Mouse (Mus musculus) embryonic facial prominence, embryonic 13.5 days (tissue): ENCODE measurements around the gene Slc43a1. TPM values are rescaled to one million over a fixed set of nuclear protein-coding genes. Genes with fewer than 3 reads are reported as not detected.

ENCODE experiments used
- ATAC-seq: fragments of 200-750 bp; cut with Nextera tagmentation; 2 replicates; pipeline ENCODE4 v1.8.0; 2017; ENCODE audit warnings: low read depth; ENCODE audit not compliant: insufficient number of reproducible peaks, insufficient read depth, low FRiP score, low TSS enrichment
- H3K27ac ChIP-seq: fragments of 300-500 bp; sonication (generic); 2 replicates; pipeline ENCODE4 v1.5.1; 2015; ENCODE audit warnings: moderate library complexity, mild to moderate bottlenecking, inconsistent platforms
- H3K27me3 ChIP-seq: fragments of 300-500 bp; sonication (generic); 2 replicates; pipeline ENCODE4 v1.6.1; 2015; ENCODE audit warnings: mild to moderate bottlenecking, inconsistent platforms
- H3K36me3 ChIP-seq: fragments of 300-500 bp; sonication (generic); 2 replicates; pipeline ENCODE4 v1.6.1; 2015; ENCODE audit warnings: mild to moderate bottlenecking, inconsistent platforms
- H3K4me1 ChIP-seq: fragments of 300-500 bp; sonication (generic); 2 replicates; pipeline ENCODE4 v1.6.1; 2015; ENCODE audit warnings: inconsistent platforms
- H3K4me2 ChIP-seq: fragments of 300-500 bp; sonication (generic); 2 replicates; pipeline ENCODE4 v1.6.1; 2015; ENCODE audit warnings: moderate library complexity, mild to moderate bottlenecking, inconsistent platforms
- H3K4me3 ChIP-seq: fragments of 300-500 bp; sonication (generic); 2 replicates; pipeline ENCODE4 v1.5.1; 2015; ENCODE audit warnings: mild to moderate bottlenecking, inconsistent platforms
- H3K9ac ChIP-seq: fragments of 300-500 bp; sonication (generic); 2 replicates; pipeline ENCODE4 v1.6.1; 2015; ENCODE audit warnings: mild to moderate bottlenecking, inconsistent platforms
- H3K9me3 ChIP-seq: fragments of 300-500 bp; sonication (generic); 2 replicates; pipeline ENCODE4 v1.6.1; 2016; ENCODE audit warnings: inconsistent platforms
- WGBS: fragments of 180-500 bp; shearing (Covaris S2); methylation state at CpG from one replicate; pipeline ENCODE4 v1.1.7; 2015; ENCODE audit warnings: mixed read lengths; 5-methylcytosine and 5-hydroxymethylcytosine counted together
- polyA plus RNA-seq: library from polyadenylated mRNA; unstranded; fragments of >200 nt; fragmentation: Nextera tagmentation; extraction: Ambion mirVana; gene quantifications from 2 replicates; pipeline ENCODE4 v1.2.1, GENCODE M21; 2015

The Slc43a1 gene
- polyA plus RNA-seq, 1 experiment from 2014 or later: 16.5 TPM

DNA sequence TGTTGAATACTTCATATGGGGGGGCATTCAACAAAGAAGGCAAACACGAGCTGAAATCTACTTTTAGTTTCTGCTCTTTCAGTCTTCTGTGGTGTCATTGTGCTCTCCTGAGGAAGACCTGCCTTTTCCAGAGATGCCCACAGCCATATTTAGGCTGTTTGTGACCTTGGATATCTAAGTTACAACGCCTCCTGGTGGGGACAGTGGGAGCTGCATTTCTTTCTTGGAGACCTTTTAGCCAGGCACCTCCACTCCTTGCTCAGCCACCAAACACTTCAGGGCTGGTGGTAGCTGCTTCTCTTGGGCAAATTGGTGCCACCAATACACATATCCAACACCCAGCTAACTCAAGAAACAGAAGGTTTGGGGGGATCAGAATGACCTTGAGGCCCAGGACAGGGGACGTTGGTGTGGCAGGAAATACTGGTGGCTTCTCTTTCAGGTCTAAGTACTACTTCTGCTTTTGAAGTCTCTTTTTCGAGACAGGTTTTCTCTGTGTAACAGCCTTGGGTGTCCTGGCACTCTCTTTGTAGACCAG, 32.0 kb downstream of the Slc43a1 start:
- no peak overlapping the region for H3K4me3 ChIP-seq
- ATAC-seq: no peak
- no peak overlapping the region for H3K27ac ChIP-seq
- WGBS: 71% methylated on average over 4 of the region's 4 CpGs
- H3K36me3 ChIP-seq: no peaks in the 10 kb centered on the region
- H3K9me3 ChIP-seq: no peaks in the 10 kb centered on the region
- H3K4me1 ChIP-seq: peaks cover 22% of the 10 kb centered on the region
- H3K9ac ChIP-seq: no peak overlapping the region
- H3K4me2 ChIP-seq: no peak overlapping the region
- peaks cover 100% of the 10 kb centered on the region for H3K27me3 ChIP-seq

DNA sequence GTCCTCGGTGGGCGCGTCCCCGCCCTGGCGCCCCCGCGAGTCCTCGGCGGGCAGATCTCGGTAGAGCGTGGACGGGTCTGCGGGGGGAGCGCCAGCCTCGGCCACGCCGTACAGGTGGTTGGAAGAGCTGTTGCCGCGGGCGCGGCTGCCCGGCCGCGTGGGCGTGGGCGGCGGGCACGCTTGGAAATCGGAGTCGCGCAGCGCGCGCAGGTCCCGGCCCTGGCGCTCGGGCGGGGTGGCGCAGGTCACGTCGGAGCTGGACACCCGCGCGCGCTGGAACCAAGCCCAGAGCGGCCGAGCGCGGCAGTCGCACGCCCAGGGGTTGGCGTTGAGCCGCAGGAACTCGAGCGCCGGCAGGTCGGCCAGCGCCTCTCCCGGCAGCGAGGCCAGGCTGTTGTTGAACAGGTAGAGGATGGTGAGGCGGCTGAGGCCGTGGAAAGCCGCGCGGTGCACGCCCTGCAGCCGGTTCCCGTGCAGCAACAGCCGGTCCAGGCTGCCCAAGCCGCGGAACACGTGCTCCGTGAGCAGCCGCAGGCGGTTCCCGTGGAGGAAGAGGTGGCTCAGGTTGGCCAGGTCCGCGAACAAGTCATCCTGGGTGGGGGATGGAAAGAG, 33.6 kb downstream of the Slc43a1 start:
- H3K9ac ChIP-seq: peak overlapping the region; percentile 66
- H3K36me3 ChIP-seq: no peaks in the 10 kb centered on the region
- H3K4me3 ChIP-seq: peak overlapping the region; percentile 56
- 0 out of 2 replicates have a peak, but pooled peaks have one; percentile 22 for ATAC-seq
- peaks cover 12% of the 10 kb centered on the region for H3K4me1 ChIP-seq
- H3K4me2 ChIP-seq: peak overlapping the region; percentile 97
- 1% methylated on average over 78 of the region's 78 CpGs for WGBS
- no peaks in the 10 kb centered on the region for H3K9me3 ChIP-seq
- H3K27me3 ChIP-seq: peaks cover 93% of the 10 kb centered on the region
- H3K27ac ChIP-seq: no peak overlapping the region

DNA sequence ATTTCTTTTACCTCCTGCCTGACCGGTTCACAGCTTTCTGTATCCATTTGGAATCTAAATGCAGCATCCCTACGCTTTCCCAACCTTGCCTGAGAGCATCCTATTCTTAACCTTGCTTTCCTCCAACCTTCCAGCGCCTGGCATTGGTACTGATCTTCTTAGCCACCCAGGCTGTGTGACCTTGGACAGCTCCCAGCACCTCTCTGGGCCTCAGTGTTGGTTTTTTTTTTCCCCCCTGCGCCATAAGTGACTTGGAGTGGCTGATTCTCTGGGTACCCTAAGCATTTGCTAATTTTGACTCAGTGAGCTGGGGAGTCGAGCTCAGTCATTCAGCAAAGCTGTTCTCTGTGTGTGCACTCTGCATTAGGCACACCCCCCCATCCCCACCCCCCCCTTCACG, 37.2 kb downstream of the Slc43a1 start:
- H3K4me3 ChIP-seq: no peak overlapping the region
- ATAC-seq: no peak
- 56% methylated on average over 6 of the region's 6 CpGs for WGBS
- no peak overlapping the region for H3K4me2 ChIP-seq
- H3K27me3 ChIP-seq: peaks cover 66% of the 10 kb centered on the region
- H3K27ac ChIP-seq: no peak overlapping the region
- H3K9me3 ChIP-seq: no peaks in the 10 kb centered on the region
- H3K36me3 ChIP-seq: no peaks in the 10 kb centered on the region
- peaks cover 12% of the 10 kb centered on the region for H3K4me1 ChIP-seq
- H3K9ac ChIP-seq: no peak overlapping the region

DNA sequence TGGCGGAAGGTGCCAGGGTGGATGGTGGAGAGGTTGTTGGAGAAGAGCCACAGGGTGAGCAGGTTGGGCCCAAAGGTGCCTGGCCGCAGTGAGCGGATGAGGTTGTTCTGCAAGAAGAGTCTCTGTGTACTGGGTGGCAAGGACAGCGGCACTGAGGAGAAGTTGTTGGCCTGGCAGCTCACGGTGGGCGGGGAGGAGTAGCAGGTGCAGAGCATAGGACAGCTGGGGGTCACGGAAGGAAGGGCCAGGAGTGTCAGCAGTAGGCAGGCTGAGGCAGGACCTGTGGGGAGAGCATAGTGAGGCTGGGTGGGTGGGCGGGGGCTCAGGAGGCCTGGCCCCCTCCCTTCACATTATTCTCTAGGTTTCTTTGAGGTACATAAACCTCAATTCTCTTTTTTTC, 41.9 kb downstream of the Slc43a1 start:
- H3K9me3 ChIP-seq: no peaks in the 10 kb centered on the region
- no peak overlapping the region for H3K4me2 ChIP-seq
- ATAC-seq: no peak
- WGBS: 85% methylated on average over 8 of the region's 8 CpGs
- H3K36me3 ChIP-seq: no peaks in the 10 kb centered on the region
- no peak overlapping the region for H3K4me3 ChIP-seq
- H3K27me3 ChIP-seq: peaks cover 66% of the 10 kb centered on the region
- no peak overlapping the region for H3K9ac ChIP-seq
- peaks cover 21% of the 10 kb centered on the region for H3K4me1 ChIP-seq
- no peak overlapping the region for H3K27ac ChIP-seq

DNA sequence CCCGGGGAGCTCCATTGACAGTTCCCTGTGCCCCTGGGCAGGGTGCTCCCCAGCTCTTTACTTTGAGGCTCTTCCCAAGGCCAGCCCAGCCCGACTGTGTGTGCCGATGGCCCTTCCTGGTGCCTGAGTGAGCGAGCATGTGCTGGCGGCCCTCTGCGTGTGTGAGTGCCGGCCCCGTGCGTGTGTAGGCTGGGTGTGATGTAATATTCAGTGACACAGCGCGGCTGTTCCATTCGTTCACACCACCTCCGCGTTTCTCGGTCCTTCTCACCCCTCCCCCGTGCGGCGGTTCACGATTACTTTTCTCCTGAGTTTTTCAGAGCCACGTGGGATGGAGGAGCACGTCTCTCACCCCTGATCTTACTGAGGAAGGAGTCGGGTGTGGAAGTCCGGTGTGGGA, 44.0 kb downstream of the Slc43a1 start:
- H3K27me3 ChIP-seq: peaks cover 77% of the 10 kb centered on the region
- H3K36me3 ChIP-seq: no peaks in the 10 kb centered on the region
- peaks cover 35% of the 10 kb centered on the region for H3K4me1 ChIP-seq
- no peak overlapping the region for H3K27ac ChIP-seq
- 0 out of 2 replicates have a peak overlapping the region, but pooled peaks have one; percentile 10 for H3K4me3 ChIP-seq
- WGBS: 6% methylated on average over 23 of the region's 23 CpGs
- H3K9ac ChIP-seq: peak overlapping the region; percentile 49; the same call in 1 of the 2 replicates
- no peak for ATAC-seq
- no peaks in the 10 kb centered on the region for H3K9me3 ChIP-seq
- H3K4me2 ChIP-seq: peak overlapping the region; percentile 52

DNA sequence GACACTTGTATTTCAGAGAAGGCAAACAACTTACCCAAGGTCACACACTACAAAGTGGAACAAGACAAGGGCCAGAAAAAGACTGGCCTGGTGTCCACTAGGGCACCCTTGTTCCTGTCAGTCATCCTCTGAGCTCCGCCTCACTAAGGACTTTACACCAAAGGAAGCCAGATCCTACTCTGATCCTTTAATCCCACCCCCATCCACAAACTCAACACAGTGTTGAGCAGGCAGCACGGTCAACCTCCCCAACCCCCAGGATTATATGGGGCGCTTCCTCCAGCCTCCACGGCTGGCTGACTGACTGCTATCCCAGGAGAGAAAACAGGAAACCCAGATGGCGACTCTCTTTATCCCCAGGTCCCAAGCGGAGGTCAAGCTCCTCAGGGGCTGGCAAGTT, 44.4 kb downstream of the Slc43a1 start:
- H3K4me3 ChIP-seq: peak overlapping the region; percentile 21; the same call in 1 of the 2 replicates
- no peak for ATAC-seq
- 5% methylated on average over 6 of the region's 6 CpGs for WGBS

DNA sequence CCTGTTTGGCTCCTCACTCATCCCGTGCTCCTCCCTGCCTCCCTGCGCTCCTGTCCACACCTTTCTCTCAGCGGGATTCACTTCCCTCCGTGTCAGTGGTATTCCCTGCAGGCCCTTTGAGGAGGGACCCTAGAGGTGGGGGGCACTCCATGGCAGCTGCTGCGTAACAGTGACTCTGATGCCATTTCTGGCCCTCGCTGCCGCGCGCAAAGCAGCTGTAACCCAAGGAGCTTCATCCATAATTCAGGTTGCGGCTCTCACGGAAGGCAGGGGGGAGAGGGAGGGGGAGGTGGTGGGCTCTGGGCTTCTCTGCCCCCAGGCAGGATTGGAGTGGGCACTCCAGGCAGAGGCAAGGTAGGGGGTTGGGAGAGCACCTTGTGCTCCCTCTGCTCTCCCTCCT, 44.9 kb downstream of the Slc43a1 start:
- H3K9me3 ChIP-seq: no peaks in the 10 kb centered on the region
- peaks cover 86% of the 10 kb centered on the region for H3K27me3 ChIP-seq
- no peak overlapping the region for H3K9ac ChIP-seq
- under 1% methylated on average over 9 of the region's 11 CpGs for WGBS
- H3K4me3 ChIP-seq: peak overlapping the region; percentile 21
- no peak overlapping the region for H3K27ac ChIP-seq
- H3K4me2 ChIP-seq: peak overlapping the region; percentile 52
- no peaks in the 10 kb centered on the region for H3K36me3 ChIP-seq
- no peak for ATAC-seq
- H3K4me1 ChIP-seq: peaks cover 42% of the 10 kb centered on the region

More for the DNA sequence above, 44.4 kb downstream of the Slc43a1 start:
- Histone ChIP-seq H3K36me3 (no peaks in the 10 kb centered on the region), H3K9me3 (no peaks in the 10 kb centered on the region), H3K4me1 (peaks cover 40% of the 10 kb centered on the region), H3K27me3 (peaks cover 82% of the 10 kb centered on the region), H3K9ac (peak overlapping the region; percentile 49; the same call in 1 of the 2 replicates), H3K27ac (no peak overlapping the region), H3K4me2 (peak overlapping the region; percentile 52)

DNA sequence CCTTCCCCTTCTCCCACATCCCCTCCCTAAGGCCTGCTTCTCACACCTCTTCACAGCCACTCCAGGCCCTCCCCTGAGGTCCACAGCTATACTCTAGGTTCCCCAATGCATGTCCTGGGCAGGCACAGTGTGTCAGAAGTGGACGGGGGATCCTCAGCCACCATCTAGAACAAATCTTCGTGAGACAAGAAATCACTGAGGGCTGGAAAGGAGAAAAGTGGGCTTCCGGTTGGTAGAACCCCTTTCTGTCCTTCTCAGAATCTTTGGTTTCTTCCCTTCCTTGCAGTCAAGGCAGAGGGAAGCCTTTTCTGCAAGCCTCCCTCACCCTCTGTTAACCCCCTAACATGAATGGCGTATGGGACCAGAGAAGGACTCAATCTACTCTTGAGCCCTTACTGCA, 45.3 kb downstream of the Slc43a1 start:
- H3K4me3 ChIP-seq: no peak overlapping the region
- H3K36me3 ChIP-seq: no peaks in the 10 kb centered on the region
- peak overlapping the region; percentile 52 for H3K4me2 ChIP-seq
- 69% methylated on average over 4 of the region's 4 CpGs for WGBS
- peaks cover 90% of the 10 kb centered on the region for H3K27me3 ChIP-seq
- no peaks in the 10 kb centered on the region for H3K9me3 ChIP-seq
- no peak overlapping the region for H3K27ac ChIP-seq
- ATAC-seq: no peak
- H3K4me1 ChIP-seq: peaks cover 44% of the 10 kb centered on the region
- no peak overlapping the region for H3K9ac ChIP-seq

DNA sequence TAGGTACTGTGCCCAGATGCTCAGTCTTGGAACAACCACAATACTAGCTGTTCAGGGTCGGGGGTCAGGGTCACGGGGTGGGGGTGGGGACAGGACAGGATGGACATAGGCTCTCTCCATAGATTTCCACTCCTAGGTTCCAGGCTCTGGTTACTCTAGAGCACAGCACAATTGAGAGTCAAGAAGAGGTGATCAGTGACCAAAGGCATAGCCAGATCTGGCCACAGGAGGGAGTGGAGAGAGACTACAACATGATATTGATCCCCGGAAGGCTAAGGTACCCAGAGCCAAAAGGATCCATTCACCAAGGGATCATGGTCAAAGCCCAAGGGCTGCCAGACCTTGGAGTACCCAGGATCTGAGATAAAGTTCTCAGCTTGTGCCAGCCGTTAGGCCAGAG, 46.0 kb downstream of the Slc43a1 start:
- H3K4me2 ChIP-seq: no peak overlapping the region
- H3K9ac ChIP-seq: no peak overlapping the region
- no peaks in the 10 kb centered on the region for H3K9me3 ChIP-seq
- H3K27me3 ChIP-seq: peaks cover 97% of the 10 kb centered on the region
- no peaks in the 10 kb centered on the region for H3K36me3 ChIP-seq
- no peak overlapping the region for H3K27ac ChIP-seq
- ATAC-seq: no peak
- H3K4me1 ChIP-seq: peaks cover 50% of the 10 kb centered on the region
- WGBS: 48% methylated on average over 4 of the region's 4 CpGs
- H3K4me3 ChIP-seq: no peak overlapping the region

DNA sequence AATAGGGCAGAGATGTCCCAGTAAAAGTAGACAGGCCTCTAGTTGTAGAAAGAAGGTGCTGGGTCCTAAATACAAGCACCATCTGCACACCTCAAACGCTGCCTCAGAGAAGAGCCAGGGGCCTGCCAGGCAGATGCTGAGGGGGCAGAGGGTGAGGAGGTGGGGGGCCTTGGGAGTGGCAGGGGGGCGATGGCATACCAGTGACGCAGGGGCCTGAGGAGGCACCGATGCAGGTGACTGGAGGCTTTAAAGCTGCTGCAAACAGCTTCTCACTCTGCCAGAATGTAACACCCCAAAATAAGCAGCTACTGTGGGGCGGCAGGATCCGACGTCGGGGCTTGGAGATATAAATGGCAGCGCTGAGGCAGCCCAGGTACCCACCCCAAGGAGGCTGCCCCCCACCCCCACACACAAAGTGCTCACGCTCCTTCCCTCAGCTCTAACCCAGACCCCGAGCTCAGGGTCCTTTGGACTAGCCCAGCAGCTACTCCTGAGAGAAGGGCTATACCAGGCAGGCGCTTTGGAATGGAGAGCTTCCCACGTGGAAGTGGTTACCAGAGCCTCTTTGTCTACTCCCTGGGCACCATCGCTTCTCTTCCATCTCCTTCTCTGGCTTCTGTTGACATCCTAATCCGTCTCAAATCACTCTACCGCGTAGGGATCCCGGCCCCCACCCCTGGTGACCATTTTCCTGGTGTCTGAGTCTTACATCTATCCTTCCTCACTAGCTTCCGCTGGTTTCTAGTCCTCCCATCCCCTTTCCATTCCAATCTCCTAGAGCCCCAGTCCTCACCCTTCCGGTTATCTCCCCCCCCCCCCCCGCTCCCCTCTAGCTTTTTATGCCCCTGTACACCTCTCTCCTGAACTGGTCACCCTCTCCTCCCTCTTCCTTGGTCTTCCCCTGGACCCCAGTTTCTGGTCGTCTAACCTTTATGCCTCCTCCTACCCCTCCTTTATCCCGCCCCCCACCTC, 46.7 kb downstream of the Slc43a1 start:
- 8% methylated on average over 22 of the region's 23 CpGs for WGBS
- H3K27me3 ChIP-seq: peaks cover 97% of the 10 kb centered on the region
- peak overlapping the region; percentile 66 for H3K4me3 ChIP-seq
- no peak overlapping the region for H3K9ac ChIP-seq
- no peak for ATAC-seq
- no peak overlapping the region for H3K27ac ChIP-seq
- H3K4me2 ChIP-seq: peak overlapping the region; percentile 82
- H3K9me3 ChIP-seq: no peaks in the 10 kb centered on the region
- peaks cover 50% of the 10 kb centered on the region for H3K4me1 ChIP-seq
- no peaks in the 10 kb centered on the region for H3K36me3 ChIP-seq

DNA sequence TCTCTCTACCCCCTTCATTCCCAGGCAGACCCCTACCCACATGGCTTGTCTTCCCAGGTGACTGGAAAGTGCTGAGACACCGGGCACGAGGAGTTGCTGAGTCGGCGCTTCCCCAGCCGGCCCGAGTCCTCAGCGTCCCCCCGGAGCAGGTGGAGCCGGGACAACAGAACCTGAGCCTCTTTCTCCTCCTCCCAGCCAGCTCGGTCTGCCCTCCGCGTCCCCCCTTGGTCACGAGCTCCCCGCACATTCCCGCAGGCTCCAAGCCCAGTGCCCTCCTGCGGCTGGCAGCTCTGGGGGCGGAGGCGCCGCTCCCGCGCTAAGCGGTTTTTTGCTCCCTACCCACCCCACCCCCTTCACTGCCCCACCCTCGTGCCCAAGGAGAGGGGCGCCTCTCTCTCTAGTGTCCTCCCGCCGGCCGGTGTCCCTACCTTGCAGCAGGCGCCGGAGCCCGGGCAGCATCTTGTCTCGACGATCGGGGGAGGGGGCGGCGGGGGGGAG, 47.6 kb downstream of the Slc43a1 start, which contains the start of gene Rtn4rl2:
TSS of gene Rtn4rl2 (minus strand) at position 477 of the 498 bp plus-strand sequence.
- peak within 1 kb of the TSS; percentile 66 for H3K4me3 ChIP-seq
- peaks cover 50% of the 10 kb centered on the region for H3K4me1 ChIP-seq
- H3K9me3 ChIP-seq: no peaks in the 10 kb centered on the region
- ATAC-seq: 0 out of 2 replicates have a peak, but pooled peaks have one; percentile 0
- peak within 1 kb of the TSS; percentile 65 for H3K9ac ChIP-seq
- WGBS: 1% methylated on average over 34 of the region's 35 CpGs
- H3K36me3 ChIP-seq: no peaks in the 10 kb centered on the region
- no peak within 1 kb of the TSS for H3K27ac ChIP-seq
- peak within 1 kb of the TSS; percentile 82 for H3K4me2 ChIP-seq
- H3K27me3 ChIP-seq: peaks cover 98% of the 10 kb centered on the region
